Mouse (Mus musculus): ENCODE measurements around the gene Klhl36. TPM values are rescaled to one million over a fixed set of nuclear protein-coding genes. Genes with fewer than 3 reads are reported as not detected.

Gene Klhl36
- total and polyA plus RNA-seq, 2 experiments from 2014 or later = 6.7 to 10.0 TPM

DNA sequence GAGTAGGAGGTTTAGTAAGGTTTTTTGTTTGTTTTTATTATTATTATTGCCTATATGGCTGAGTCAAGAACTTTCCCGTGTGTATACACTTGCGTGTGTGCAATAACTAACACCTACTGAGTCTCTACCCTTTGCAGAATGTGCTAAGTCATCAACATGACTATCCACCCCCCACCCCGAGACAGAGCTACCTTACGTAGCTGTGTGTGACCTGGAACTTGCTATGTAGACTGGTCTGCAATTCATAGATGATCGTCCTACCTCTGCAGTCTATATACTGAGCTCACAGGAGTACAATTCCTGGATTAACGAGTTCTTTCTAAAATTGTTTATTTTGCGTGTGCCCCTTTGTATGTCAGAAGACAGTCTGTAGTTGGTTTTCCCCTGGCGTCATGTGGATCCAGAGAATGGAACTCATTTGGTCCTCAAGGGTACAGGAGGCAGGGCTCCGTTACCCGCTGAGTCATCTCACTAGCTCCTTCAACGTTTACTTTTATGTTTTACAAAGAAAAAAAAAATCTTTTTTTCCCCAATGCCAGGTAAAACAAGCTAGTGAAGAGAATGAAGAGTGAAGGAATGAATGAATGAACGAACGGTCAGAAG, 48.0 kb downstream of the Klhl36 start, which contains the start of gene Usp10:
Gene Usp10, plus strand, starts transcription at position 417 of the 603 bp plus-strand sequence.
- peak within 1 kb of the TSS; percentile 84 for H3K4me3 ChIP-seq (ENCODE audit: low read depth, low read length)
- WGBS = 29% methylated on average over 13 of the region's 13 CpGs
- peak within 1 kb of the TSS; percentile 91 for H3K27ac ChIP-seq (ENCODE audit: low read depth)
- H3K9me3 ChIP-seq (replicated peaks; ENCODE audit: control insufficient read depth, low read length) = no peaks in the 10 kb centered on the region
- 0 out of 2 replicates have a peak, but pooled peaks cover 3% of the 10 kb centered on the region for H3K27me3 ChIP-seq (ENCODE audit: control insufficient read depth, insufficient read depth, low read length)
- DNase-seq (ENCODE audit: low spot score) (no peak), ATAC-seq (ENCODE audit: insufficient read depth, low read depth) (no peak)
- TF ChIP-seq CTCF (IDR thresholded peaks at IDR 0.05; ENCODE audit: low read depth) (no peak), EP300 (IDR thresholded peaks at IDR 0.05; ENCODE audit: low read depth) (no peak)
- H3K9ac ChIP-seq (replicated peaks; ENCODE audit: low read depth, low read length) = peak within 1 kb of the TSS; percentile 74
- H3K36me3 ChIP-seq (replicated peaks; ENCODE audit: control insufficient read depth, insufficient read depth, low read length) = no peaks in the 10 kb centered on the region
- peaks cover 21% of the 10 kb centered on the region for H3K4me1 ChIP-seq (ENCODE audit: control insufficient read depth, insufficient read depth)
- H3K4me2 ChIP-seq (ENCODE audit: low read depth, low read length) = peak within 1 kb of the TSS; percentile 91

GRCm38 (mm10) chr8:119910547-119911257, 48.6 kb downstream of the Klhl36 start, which contains the start of gene Gm20388:
Gm20388 (plus strand) TSS chr8:119910841.
- Histone ChIP-seq H3K36me3 (replicated peaks; ENCODE audit: control insufficient read depth, insufficient read depth, low read length) (no peaks in the 10 kb centered on the region), H3K4me1 (ENCODE audit: control insufficient read depth, insufficient read depth) (peaks cover 23% of the 10 kb centered on the region), H3K9ac (replicated peaks; ENCODE audit: low read depth, low read length) (peak within 1 kb of the TSS; percentile 74), H3K4me2 (ENCODE audit: low read depth, low read length) (peak within 1 kb of the TSS; percentile 91), H3K4me3 (ENCODE audit: low read depth, low read length) (peak within 1 kb of the TSS; percentile 84), H3K27me3 (ENCODE audit: control insufficient read depth, insufficient read depth, low read length) (0 out of 2 replicates have a peak, but pooled peaks cover 3% of the 10 kb centered on the region), H3K9me3 (replicated peaks; ENCODE audit: control insufficient read depth, low read length) (no peaks in the 10 kb centered on the region), H3K27ac (ENCODE audit: low read depth) (peak within 1 kb of the TSS; percentile 91)
- WGBS = under 1% methylated on average over 69 of the region's 97 CpGs
- peak; percentile 97 for ATAC-seq (ENCODE audit: insufficient read depth, low read depth)
- TF ChIP-seq EP300 (IDR thresholded peaks at IDR 0.05; ENCODE audit: low read depth) (no peak), CTCF (IDR thresholded peaks at IDR 0.05; ENCODE audit: low read depth) (no peak)
- peak; percentile 85 for DNase-seq (ENCODE audit: low spot score)

DNA sequence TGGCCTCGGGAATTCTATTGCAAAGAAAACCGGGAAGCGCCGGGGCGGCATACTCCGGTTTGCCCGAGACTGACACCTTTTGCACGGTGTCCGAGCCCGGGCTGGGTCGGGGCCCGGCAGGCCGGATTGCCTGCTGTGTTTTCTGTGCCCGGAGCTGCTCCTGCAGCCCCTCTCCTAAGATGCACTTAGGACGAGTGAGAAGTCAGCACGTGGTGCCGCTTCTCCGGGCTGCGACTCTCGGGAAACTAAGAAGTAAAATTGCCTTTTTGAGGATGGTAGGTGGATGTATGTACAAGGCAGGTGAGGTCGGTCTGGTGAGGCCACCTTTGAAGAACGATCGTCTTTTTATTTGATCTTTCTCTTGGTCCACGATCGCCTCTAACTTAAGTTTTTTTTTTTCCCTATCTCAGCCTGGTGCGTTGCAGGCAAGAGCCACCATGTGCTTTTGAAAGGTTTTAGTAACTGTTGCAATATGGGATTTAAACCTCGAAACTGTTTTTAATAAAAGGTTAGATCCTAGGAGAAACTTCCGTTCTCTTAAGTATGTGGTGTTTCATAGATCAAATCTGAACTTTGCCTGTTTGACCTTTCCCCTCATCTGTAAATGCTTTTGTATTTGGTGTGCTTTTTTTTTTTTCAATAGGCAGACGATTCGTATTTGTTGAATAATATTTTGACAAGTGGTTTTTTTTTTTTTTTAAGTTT, 49.3 kb downstream of the Klhl36 start:
- Histone ChIP-seq H3K27me3 (ENCODE audit: control insufficient read depth, insufficient read depth, low read length) (0 out of 2 replicates have a peak, but pooled peaks cover 3% of the 10 kb centered on the region), H3K9ac (replicated peaks; ENCODE audit: low read depth, low read length) (peak overlapping the region; percentile 74), H3K27ac (ENCODE audit: low read depth) (peak overlapping the region; percentile 91), H3K4me3 (ENCODE audit: low read depth, low read length) (peak overlapping the region; percentile 84), H3K4me1 (ENCODE audit: control insufficient read depth, insufficient read depth) (peaks cover 23% of the 10 kb centered on the region), H3K36me3 (replicated peaks; ENCODE audit: control insufficient read depth, insufficient read depth, low read length) (no peaks in the 10 kb centered on the region), H3K4me2 (ENCODE audit: low read depth, low read length) (peak overlapping the region; percentile 91), H3K9me3 (replicated peaks; ENCODE audit: control insufficient read depth, low read length) (no peaks in the 10 kb centered on the region)
- WGBS = 3% methylated on average over 30 of the region's 30 CpGs
- DNase-seq (ENCODE audit: low spot score) (peak; percentile 14), ATAC-seq (ENCODE audit: insufficient read depth, low read depth) (peak; percentile 31)
- TF ChIP-seq EP300 (IDR thresholded peaks at IDR 0.05; ENCODE audit: low read depth) (no peak), CTCF (IDR thresholded peaks at IDR 0.05; ENCODE audit: low read depth) (no peak)

- 0 out of 2 replicates have a peak, but pooled peaks cover 3% of the 10 kb centered on the region for H3K27me3 ChIP-seq (ENCODE audit: control insufficient read depth, insufficient read depth, low read length)
- 51% methylated on average over 6 of the region's 6 CpGs for WGBS
- peaks cover 29% of the 10 kb centered on the region for H3K4me1 ChIP-seq (ENCODE audit: control insufficient read depth, insufficient read depth)
- no peak overlapping the region; the same call in 1 of the 2 replicates for H3K4me2 ChIP-seq (ENCODE audit: low read depth, low read length)
- no peak for TF ChIP-seq CTCF (IDR thresholded peaks at IDR 0.05; ENCODE audit: low read depth)
- TF ChIP-seq EP300 (IDR thresholded peaks at IDR 0.05; ENCODE audit: low read depth) = no peak
- H3K9me3 ChIP-seq (replicated peaks; ENCODE audit: control insufficient read depth, low read length) = no peaks in the 10 kb centered on the region
- no peak for ATAC-seq (ENCODE audit: insufficient read depth, low read depth)
- no peak overlapping the region for H3K9ac ChIP-seq (replicated peaks; ENCODE audit: low read depth, low read length)
- no peak for DNase-seq (ENCODE audit: low spot score)
- no peaks in the 10 kb centered on the region for H3K36me3 ChIP-seq (replicated peaks; ENCODE audit: control insufficient read depth, insufficient read depth, low read length)
- H3K4me3 ChIP-seq (ENCODE audit: low read depth, low read length) = no peak overlapping the region
- H3K27ac ChIP-seq (ENCODE audit: low read depth) = no peak overlapping the region
Measured at GRCm38 (mm10) chr8:119912643-119913042, 50.6 kb downstream of the Klhl36 start.

DNA sequence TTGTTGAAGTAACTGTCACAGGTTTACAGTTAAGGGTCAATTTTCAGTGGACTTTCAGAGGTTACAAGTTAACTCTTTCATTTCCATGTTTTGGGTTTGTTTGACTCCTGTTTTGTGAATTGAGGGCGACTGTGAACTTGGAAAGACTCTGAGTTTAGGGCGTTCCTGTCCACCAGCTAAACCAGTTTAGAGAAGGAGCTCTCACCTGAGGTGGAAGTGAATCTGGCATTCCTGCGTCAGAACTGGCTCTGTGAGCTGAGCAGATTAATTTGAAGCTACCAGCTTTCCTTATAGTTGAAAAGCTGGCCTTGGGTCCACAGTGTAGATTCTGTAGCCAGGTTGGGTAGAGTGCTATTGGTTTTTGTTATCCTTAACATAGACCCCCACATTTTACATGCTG, 51.1 kb downstream of the Klhl36 start:
- Histone ChIP-seq H3K4me2 (ENCODE audit: low read depth, low read length) (no peak overlapping the region), H3K9ac (replicated peaks; ENCODE audit: low read depth, low read length) (no peak overlapping the region), H3K4me1 (ENCODE audit: control insufficient read depth, insufficient read depth) (peaks cover 33% of the 10 kb centered on the region), H3K4me3 (ENCODE audit: low read depth, low read length) (no peak overlapping the region), H3K9me3 (replicated peaks; ENCODE audit: control insufficient read depth, low read length) (no peaks in the 10 kb centered on the region), H3K27ac (ENCODE audit: low read depth) (no peak overlapping the region), H3K27me3 (ENCODE audit: control insufficient read depth, insufficient read depth, low read length) (0 out of 2 replicates have a peak, but pooled peaks cover 3% of the 10 kb centered on the region), H3K36me3 (replicated peaks; ENCODE audit: control insufficient read depth, insufficient read depth, low read length) (no peaks in the 10 kb centered on the region)
- no peak for TF ChIP-seq EP300 (IDR thresholded peaks at IDR 0.05; ENCODE audit: low read depth)
- no peak for TF ChIP-seq CTCF (IDR thresholded peaks at IDR 0.05; ENCODE audit: low read depth)
- DNase-seq (ENCODE audit: low spot score) = no peak
- ATAC-seq (ENCODE audit: insufficient read depth, low read depth) = no peak
- 76% methylated on average over 3 of the region's 3 CpGs for WGBS

Data from heart, postnatal 0 days (tissue).